Mouse (Mus musculus): ENCODE results near the gene Ccn6. TPM values are rescaled to one million over a fixed set of nuclear protein-coding genes. Genes with fewer than 3 reads are reported as not detected.
"Not testable (repeated sequence)": the region's sequence is repeated elsewhere in the genome, so short reads cannot be mapped to it uniquely, and the experiment has no call there.

Gene Ccn6
- total RNA-seq (2014; rRNA removed) (0.65 and 2.0 TPM in 2 replicates), polyA plus RNA-seq (2015; fragmentation: Nextera tagmentation; extraction: Ambion mirVana) (0.35 and 0.49 TPM in 2 replicates)

DNA sequence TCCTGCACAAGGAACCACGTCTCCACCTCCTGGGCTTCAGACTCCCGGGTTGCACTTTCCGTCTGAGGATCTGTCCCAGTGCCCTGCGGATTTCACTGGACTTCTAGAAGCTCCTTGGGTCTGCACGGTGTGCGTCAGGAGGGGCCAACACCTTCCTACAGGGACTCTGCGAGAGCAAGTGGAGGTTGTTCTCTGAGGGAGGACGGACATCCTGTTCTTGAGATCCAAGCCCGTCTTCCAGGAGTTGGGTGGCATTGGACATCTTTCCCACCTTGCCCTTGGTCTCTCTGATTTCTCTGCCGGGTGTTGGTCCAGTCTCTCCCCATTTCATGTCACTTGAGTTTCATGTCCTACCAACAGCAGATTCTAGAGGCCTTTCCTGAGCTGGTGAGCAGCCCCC is at the start of gene Ccn6:
Gene Ccn6 (minus strand): TSS at position 101 of the 400 bp plus-strand sequence.
- no peaks in the 10 kb centered on the region for H3K27me3 ChIP-seq (ENCODE audit: insufficient read depth, low read length)
- no peak within 1 kb of the TSS for H3K9ac ChIP-seq (replicated peaks; ENCODE audit: low read length)
- 0 out of 2 replicates have a peak, but pooled peaks cover 5% of the 10 kb centered on the region for H3K4me1 ChIP-seq (ENCODE audit: insufficient read depth, low read length)
- no peak within 1 kb of the TSS for H3K4me2 ChIP-seq (ENCODE audit: low read depth, low read length)
- DNase-seq (ENCODE audit: low spot score) (no peak), ATAC-seq (no peak)
- 86% methylated on average over 10 of the region's 10 CpGs for WGBS
- H3K4me3 ChIP-seq (ENCODE audit: low read length), result no peak within 1 kb of the TSS
- TF ChIP-seq CTCF (IDR thresholded peaks at IDR 0.05; ENCODE audit: low read depth), result no peak
- H3K36me3 ChIP-seq (ENCODE audit: insufficient read depth, low read length), result no peaks in the 10 kb centered on the region
- H3K27ac ChIP-seq, result no peak within 1 kb of the TSS; the same call in 1 of the 2 replicates
- no peaks in the 10 kb centered on the region for H3K9me3 ChIP-seq (ENCODE audit: low read length)

GRCm38 (mm10) chr10:39210031-39210430 is 46.4 kb upstream of the Ccn6 start:
- Histone ChIP-seq H3K36me3 (ENCODE audit: insufficient read depth, low read length) (no peaks in the 10 kb centered on the region), H3K27ac (peak overlapping the region; percentile 71), H3K4me2 (ENCODE audit: low read depth, low read length) (no peak overlapping the region), H3K9me3 (ENCODE audit: low read length) (no peaks in the 10 kb centered on the region), H3K4me3 (ENCODE audit: low read length) (no peak overlapping the region), H3K4me1 (ENCODE audit: insufficient read depth, low read length) (peaks cover 14% of the 10 kb centered on the region; the same call in 1 of the 2 replicates), H3K9ac (replicated peaks; ENCODE audit: low read length) (no peak overlapping the region), H3K27me3 (ENCODE audit: insufficient read depth, low read length) (no peaks in the 10 kb centered on the region)
- DNase-seq (ENCODE audit: low spot score), result no peak
- ATAC-seq, result no peak; the same call in 1 of the 2 replicates
- no peak for TF ChIP-seq CTCF (IDR thresholded peaks at IDR 0.05; ENCODE audit: low read depth)

GRCm38 (mm10) chr10:39209161-39210025 is 45.8 kb upstream of the Ccn6 start:
- WGBS, result 20% methylated on average over 10 of the region's 10 CpGs
- H3K27ac ChIP-seq, result peak overlapping the region; percentile 71
- 0 out of 2 replicates have a peak overlapping the region, but pooled peaks have one; percentile 9 for H3K4me2 ChIP-seq (ENCODE audit: low read depth, low read length)
- H3K27me3 ChIP-seq (ENCODE audit: insufficient read depth, low read length), result no peaks in the 10 kb centered on the region
- peak; percentile 81 for DNase-seq (ENCODE audit: low spot score)
- no peak overlapping the region for H3K4me3 ChIP-seq (ENCODE audit: low read length)
- no peak overlapping the region for H3K9ac ChIP-seq (replicated peaks; ENCODE audit: low read length)
- no peak; the same call in 1 of the 2 replicates for TF ChIP-seq CTCF (IDR thresholded peaks at IDR 0.05; ENCODE audit: low read depth)
- H3K9me3 ChIP-seq (ENCODE audit: low read length), result no peaks in the 10 kb centered on the region
- peaks cover 14% of the 10 kb centered on the region; the same call in 1 of the 2 replicates for H3K4me1 ChIP-seq (ENCODE audit: insufficient read depth, low read length)
- peak; percentile 90 for ATAC-seq
- H3K36me3 ChIP-seq (ENCODE audit: insufficient read depth, low read length), result no peaks in the 10 kb centered on the region

DNA sequence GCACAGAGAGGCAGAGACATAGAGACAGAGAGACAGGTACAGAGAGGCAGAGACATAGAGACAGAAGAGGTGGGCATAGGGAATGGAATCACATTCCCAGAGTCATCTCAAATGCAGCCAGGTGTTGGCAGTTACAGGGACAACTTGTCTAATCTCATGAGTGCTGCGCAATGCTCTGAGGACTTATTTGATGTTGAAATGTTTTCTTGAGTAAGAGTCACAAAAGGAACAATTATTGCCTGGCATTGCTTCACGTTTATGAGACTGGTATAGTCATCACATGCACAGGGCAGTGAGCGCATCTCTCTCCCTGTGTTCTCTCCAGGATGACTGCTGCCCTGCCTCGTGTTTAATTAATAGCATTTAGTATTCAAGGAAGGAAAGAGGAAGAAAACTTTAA is 45.1 kb upstream of the Ccn6 start:
- 42% methylated on average over 4 of the region's 4 CpGs for WGBS
- H3K4me1 ChIP-seq (ENCODE audit: insufficient read depth, low read length), result peaks cover 14% of the 10 kb centered on the region; the same call in 1 of the 2 replicates
- no peaks in the 10 kb centered on the region for H3K9me3 ChIP-seq (ENCODE audit: low read length)
- no peak for DNase-seq (ENCODE audit: low spot score)
- no peak overlapping the region for H3K4me3 ChIP-seq (ENCODE audit: low read length)
- H3K27me3 ChIP-seq (ENCODE audit: insufficient read depth, low read length), result no peaks in the 10 kb centered on the region
- peak overlapping the region; percentile 71 for H3K27ac ChIP-seq
- no peak for ATAC-seq
- TF ChIP-seq CTCF (IDR thresholded peaks at IDR 0.05; ENCODE audit: low read depth), result no peak
- H3K9ac ChIP-seq (replicated peaks; ENCODE audit: low read length), result no peak overlapping the region
- H3K36me3 ChIP-seq (ENCODE audit: insufficient read depth, low read length), result no peaks in the 10 kb centered on the region
- no peak overlapping the region for H3K4me2 ChIP-seq (ENCODE audit: low read depth, low read length)

DNA sequence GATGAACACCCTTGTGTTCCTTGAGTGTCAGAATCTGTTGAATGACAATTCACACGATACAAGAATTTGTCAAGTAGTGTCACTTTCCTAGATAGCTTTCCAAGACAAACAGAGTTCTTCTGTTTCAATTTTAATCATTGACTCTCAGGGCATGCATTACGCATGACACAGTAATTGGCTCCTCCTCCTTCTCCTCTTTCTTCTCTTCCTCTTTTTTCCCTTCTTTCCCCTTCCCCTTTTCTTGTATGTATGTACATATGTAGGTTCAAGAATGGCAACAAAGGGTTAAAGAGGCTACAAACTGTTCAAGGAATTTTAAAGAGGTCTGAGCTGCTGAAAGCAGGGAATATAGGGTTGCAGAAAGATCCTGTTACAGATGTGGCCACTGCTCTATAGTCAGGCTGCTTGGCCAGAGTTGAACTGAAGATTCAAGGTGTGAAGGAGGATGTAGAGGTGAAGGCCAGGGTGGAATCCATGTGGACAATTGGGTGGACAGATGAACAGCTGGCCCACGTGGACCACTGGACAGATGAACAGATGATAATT is 43.8 kb upstream of the Ccn6 start:
- H3K27ac ChIP-seq, result no peak overlapping the region
- 87% methylated on average over 3 of the region's 3 CpGs for WGBS
- H3K36me3 ChIP-seq (ENCODE audit: insufficient read depth, low read length), result no peaks in the 10 kb centered on the region
- no peak overlapping the region for H3K4me3 ChIP-seq (ENCODE audit: low read length)
- ATAC-seq (no peak), DNase-seq (ENCODE audit: low spot score) (no peak)
- no peaks in the 10 kb centered on the region for H3K27me3 ChIP-seq (ENCODE audit: insufficient read depth, low read length)
- no peaks in the 10 kb centered on the region for H3K9me3 ChIP-seq (ENCODE audit: low read length)
- no peak for TF ChIP-seq CTCF (IDR thresholded peaks at IDR 0.05; ENCODE audit: low read depth)
- H3K4me1 ChIP-seq (ENCODE audit: insufficient read depth, low read length), result peaks cover 14% of the 10 kb centered on the region; the same call in 1 of the 2 replicates
- H3K4me2 ChIP-seq (ENCODE audit: low read depth, low read length), result no peak overlapping the region
- no peak overlapping the region for H3K9ac ChIP-seq (replicated peaks; ENCODE audit: low read length)

- Histone ChIP-seq H3K4me2 (ENCODE audit: low read depth, low read length) (no peak overlapping the region), H3K9ac (replicated peaks; ENCODE audit: low read length) (no peak overlapping the region), H3K27me3 (ENCODE audit: insufficient read depth, low read length) (no peaks in the 10 kb centered on the region), H3K4me1 (ENCODE audit: insufficient read depth, low read length) (no peaks in the 10 kb centered on the region), H3K27ac (no peak overlapping the region), H3K36me3 (ENCODE audit: insufficient read depth, low read length) (no peaks in the 10 kb centered on the region), H3K4me3 (ENCODE audit: low read length) (no peak overlapping the region), H3K9me3 (ENCODE audit: low read length) (no peaks in the 10 kb centered on the region)
- 69% methylated on average over 3 of the region's 4 CpGs for WGBS
- ATAC-seq (no peak), DNase-seq (ENCODE audit: low spot score) (no peak)
- TF ChIP-seq CTCF (IDR thresholded peaks at IDR 0.05; ENCODE audit: low read depth), result no peak
Observed at GRCm38 (mm10) chr10:39202490-39202889, 38.9 kb upstream of the Ccn6 start.

DNA sequence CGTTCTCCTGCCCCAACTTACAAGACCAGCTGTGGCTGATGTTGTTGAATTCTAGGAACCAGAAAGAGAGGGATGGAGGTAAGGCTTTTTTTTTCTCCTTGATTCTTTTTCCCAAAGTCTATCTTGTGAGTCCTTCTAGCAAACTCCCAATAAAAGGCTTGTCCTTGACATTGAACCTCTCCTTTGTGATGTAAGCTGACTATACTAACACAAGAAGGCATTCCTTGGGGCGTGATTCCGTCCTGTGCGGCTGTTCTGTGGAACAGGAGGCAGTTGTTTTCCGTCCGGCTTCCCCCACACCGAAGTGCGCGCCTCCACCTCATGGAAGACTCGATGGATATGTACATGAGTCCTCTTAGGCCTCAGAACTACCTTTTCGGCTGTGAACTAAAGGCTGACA is 34.6 kb upstream of the Ccn6 start:
- H3K27me3 ChIP-seq (ENCODE audit: insufficient read depth, low read length); H3K9me3 ChIP-seq (ENCODE audit: low read length); H3K4me2 ChIP-seq (ENCODE audit: low read depth, low read length); H3K4me1 ChIP-seq (ENCODE audit: insufficient read depth, low read length); ATAC-seq; DNase-seq (ENCODE audit: low spot score); H3K36me3 ChIP-seq (ENCODE audit: insufficient read depth, low read length); H3K9ac ChIP-seq (replicated peaks; ENCODE audit: low read length); H3K27ac ChIP-seq; H3K4me3 ChIP-seq (ENCODE audit: low read length): not testable (repeated sequence)
- WGBS, result 92% methylated on average over 11 of the region's 11 CpGs
